Mouse (Mus musculus) yolk sac, embryonic 10.5 days (tissue): ENCODE measurements around the gene Zfp358.

Source experiments
- DNase-seq: peaks from one replicate; pipeline ENCODE4 v3.0.0-alpha.2; 2017; ENCODE audit warnings: low spot score

Gene Zfp358

GRCm38 (mm10) chr8:3499751-3500150 lies 6.8 kb downstream of the Zfp358 start:
- no peak for DNase-seq

DNA sequence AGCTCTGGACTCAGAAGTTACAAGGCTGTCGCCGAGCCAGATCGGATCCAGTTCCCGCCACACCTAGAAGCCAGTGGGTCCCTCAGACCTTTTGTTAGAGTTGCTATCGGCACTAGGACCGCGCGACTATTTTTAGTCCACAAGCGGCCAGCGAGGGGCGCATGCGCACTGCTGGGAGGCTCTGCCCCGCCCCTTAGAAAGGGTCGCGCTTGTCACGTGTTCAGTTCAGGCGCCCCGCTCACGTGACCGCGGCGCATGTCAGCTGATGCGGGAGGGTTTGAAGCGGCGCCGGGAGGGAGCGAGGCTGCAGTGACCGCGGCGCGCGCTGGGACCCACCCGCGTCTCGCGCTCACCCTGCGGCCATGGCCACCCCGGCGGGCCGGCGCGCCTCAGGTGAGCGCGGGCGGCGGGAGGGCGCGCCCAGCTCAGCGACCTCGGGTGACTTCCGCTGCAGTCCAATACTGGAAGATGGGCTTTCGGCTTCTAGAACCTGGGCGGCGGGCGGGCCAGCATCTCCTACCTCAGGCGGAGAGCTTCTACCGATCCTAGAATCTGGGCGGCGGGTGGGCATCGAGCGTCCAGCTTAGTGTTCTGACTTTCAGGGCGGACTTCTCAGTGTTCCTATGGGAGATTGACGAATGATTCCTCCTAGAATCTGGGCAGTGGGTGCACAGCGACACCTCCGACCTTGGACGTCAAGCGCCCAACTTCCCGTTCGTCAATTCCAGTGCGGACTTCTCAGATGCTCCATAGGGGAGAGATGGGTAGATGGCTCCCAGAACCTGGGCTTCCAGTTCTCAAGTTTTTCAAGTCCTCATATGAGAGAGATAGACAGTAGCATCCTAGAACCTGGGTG lies 7.5 kb downstream of the Zfp358 start, which contains the start of gene Mcoln1:
Mcoln1 (plus strand) TSS at position 223 of the 856 bp plus-strand sequence.
- peak; percentile 97 for DNase-seq

DNA sequence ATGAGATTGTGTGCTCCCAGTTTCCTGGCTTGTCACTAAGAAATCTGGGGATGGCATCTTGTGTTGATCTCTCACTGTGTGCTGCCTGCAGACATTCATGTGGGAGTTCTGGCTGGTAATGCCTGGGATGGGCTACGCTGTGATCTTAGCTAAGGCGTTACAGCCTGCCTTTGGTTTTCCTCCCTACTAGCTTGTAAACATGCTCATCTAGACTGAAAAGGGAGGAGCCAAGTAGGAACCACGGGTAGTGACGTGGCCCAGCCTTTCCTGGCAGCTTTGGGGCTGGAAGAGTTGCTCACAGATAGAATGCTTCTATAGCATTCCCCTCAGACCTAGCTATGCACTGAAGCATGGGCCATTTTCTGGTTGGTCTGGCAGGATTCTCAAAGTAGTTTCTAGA lies 9.3 kb downstream of the Zfp358 start:
- DNase-seq = no peak

DNA sequence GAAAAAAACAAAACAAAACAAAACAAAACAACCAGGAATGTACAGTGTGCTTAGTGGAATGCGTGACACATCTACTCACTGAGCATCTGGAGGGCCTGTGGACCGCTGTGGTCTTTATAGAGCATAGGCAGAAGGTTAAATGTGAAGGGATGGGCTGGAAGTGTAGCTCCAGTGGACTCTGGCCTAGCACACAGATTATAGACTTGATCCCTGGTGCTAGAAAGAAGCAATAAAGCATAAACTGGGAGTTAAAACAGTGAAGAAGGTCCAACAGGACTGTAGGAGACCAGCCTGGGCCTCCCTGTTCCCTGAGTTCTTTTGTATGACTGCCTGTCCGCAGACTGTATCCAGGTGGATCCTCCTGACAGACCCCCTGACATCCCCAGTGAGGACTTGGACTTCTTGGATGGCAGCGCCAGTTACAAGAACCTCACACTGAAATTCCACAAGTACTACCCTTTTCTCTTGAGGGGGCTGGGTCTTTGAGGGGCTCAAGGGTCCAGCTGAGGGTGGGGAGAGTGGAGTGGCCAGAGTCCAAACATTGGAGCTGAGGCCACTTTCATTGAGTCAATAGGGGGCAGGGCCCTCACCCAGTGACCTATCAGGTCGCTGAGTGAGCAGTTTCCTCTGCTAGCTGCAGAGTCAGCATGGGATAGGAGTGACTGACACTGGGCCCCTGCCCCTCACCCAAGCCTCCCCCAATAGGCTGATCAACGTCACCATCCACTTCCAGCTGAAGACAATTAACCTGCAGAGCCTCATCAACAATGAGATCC lies 15.2 kb downstream of the Zfp358 start:
- DNase-seq = peak; percentile 82

GRCm38 (mm10) chr8:3514681-3515247 lies 21.8 kb downstream of the Zfp358 start:
- no peak for DNase-seq

GRCm38 (mm10) chr8:3515260-3515671 lies 22.3 kb downstream of the Zfp358 start, which contains the start of gene Pnpla6:
Gene Pnpla6, plus strand, starts transcription at chr8:3515384.
- DNase-seq = peak; percentile 91

- peak; percentile 75 for DNase-seq
Measured at GRCm38 (mm10) chr8:3515771-3516417, 23.0 kb downstream of the Zfp358 start.

DNA sequence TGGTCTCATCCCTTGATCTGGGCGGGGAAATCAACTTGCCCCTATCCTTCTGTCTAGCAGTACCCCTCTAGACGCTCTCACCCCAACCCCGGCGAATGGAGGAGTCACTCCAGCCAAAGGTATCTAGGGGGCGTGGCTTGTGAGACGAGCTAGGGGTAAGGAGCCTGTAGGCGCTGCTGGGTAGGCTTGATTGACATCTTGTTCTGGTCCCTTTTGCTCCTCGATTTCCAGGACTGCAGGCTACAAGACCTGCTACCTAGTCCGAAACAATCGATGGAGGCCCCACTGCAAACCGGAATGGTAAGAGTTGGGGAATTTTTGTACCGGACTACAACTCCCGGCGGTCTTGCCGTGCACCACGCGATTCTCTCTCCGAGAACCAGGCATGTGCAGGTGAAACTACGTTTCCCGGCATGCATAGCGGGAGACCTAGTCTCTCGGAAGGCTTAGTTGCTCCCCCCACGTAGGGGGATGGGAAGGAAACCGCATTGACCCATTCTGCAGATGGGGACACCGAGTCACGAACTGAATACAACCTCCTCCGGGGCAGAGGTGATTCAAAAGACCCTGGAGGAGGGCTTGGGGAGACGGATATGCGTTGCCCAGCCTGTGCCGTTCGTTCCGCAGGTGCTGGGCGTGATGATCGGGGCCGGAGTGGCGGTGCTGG lies 23.6 kb downstream of the Zfp358 start:
- peak; percentile 92 for DNase-seq

DNA sequence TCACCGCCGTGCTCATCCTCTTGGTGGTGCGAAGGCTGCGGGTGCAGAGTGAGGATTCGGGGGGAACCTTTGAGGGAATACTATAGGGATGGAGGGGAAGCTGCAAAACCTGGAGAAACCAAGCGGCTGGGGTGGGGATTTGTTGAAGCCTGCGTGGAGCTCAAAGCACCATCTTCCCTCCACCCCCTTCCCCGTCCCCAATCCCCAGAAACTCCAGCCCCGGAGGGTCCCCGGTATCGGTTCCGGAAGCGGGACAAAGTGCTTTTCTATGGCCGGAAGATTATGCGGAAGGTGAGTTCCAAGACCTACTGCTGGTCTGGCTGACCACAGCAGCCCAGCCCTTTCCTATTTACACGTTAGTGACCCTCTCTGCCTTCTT lies 24.2 kb downstream of the Zfp358 start:
- DNase-seq = peak; percentile 32

DNA sequence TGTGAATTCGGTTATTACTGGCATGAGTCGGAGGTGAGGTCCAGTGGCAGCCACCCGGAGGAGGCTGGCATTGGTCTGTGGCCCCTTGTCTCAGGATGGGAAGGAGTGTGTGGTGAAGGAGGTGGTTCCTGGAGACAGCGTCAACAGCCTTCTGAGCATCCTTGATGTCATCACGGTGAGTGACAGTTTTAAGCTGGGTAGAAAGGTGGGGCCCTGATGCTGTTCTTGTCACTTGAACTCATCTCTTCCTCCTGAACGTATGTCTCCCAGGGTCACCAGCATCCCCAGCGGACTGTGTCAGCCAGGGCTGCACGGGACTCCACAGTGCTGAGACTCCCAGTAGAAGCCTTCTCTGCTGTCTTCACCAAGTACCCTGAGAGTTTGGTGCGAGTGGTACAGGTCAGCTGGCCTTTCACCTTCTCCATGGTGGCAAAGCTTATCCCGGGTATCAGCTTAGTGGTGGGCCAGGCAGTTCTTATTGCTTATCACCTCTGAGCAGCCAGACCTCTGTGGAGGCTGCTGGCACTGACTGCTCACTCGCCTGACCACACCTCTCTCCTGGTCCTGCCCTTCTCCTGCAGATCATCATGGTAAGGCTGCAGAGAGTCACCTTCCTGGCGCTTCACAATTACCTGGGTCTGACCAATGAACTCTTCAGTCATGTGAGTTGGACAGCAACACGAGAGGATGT lies 29.2 kb downstream of the Zfp358 start:
- DNase-seq = no peak

DNA sequence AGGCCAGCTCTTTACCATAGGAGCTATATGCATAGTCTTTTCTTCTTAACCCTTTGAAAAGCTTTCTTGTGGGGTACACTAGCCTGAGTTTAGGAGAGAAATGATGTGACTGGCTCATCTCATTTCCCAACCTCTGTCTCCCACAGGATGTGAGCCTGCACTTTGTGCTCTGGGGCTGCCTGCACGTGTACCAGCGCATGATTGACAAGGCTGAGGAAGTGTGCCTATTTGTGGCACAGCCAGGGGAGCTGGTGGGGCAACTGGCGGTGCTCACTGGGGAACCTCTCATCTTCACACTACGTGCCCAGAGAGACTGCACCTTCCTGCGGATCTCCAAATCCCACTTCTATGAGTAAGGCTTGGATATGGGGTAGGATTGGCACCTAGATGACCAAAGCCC lies 37.9 kb downstream of the Zfp358 start:
- no peak for DNase-seq

- DNase-seq = no peak
Measured at GRCm38 (mm10) chr8:3531936-3532335, 39.0 kb downstream of the Zfp358 start.

GRCm38 (mm10) chr8:3536053-3536841 lies 43.3 kb downstream of the Zfp358 start:
- no peak for DNase-seq

- no peak for DNase-seq
Measured at GRCm38 (mm10) chr8:3536940-3537339, 44.0 kb downstream of the Zfp358 start.

DNA sequence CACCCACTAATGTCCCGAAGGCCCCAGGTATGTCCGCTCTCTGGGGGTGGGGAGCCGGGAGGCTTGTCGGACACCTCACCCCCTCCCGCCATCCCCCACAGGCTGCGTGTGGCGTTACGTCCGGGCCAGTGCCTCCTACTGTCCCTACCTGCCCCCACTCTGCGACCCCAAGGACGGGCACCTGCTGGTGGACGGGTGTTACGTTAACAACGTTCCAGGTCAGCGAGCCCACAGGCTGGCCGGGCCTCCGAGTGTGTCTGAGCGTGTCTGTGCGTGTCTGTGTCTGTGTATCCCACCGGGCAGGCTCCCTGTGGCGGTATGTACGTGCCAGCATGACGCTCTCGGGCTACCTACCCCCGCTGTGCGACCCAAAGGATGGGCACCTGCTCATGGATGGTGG lies 44.7 kb downstream of the Zfp358 start:
- DNase-seq = no peak

GRCm38 (mm10) chr8:3539146-3539545 lies 46.2 kb downstream of the Zfp358 start:
- DNase-seq = no peak

DNA sequence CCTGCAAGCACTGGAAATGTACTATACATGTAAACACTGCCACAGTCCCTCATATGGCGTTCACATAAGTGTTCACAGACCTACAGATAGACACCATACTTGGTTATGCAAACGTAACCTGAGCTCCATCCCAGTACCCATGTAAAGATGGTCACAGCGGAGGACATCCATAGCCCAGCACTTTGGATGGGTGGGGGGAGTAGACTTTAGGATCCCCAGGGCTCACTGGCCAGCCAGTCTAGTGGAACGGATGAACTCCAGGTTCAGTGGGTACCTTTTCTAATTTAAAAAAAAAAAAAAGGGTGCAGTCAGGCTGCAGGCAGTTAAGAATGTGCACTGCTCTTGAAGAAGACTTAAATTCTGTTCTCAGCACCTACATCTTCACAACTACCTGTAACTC lies 47.1 kb downstream of the Zfp358 start:
- no peak for DNase-seq

DNA sequence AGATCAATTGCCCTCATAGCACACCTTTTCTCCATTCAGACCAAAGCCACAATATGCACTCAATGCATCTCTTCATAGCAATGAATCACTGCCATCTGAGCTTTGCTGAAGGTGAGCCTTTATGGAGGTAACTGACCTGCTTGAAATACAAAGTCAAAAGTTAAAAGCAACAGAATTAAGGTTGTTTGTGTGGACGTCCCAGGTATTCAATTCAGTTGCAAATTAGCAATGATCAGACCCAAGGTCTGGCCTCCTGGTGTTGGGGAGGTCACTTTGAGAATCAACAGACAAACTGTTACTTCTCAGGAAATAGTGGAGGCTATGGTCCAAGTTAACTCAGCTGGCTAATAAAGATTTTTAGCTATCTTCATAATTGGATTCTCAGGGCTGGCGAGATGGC lies 53.6 kb downstream of the Zfp358 start:
- DNase-seq = no peak
